Mouse (Mus musculus) cerebellum, adult 11 months (tissue): ENCODE data around the gene Atf1.
"Not testable (repeated sequence)": the region's sequence is repeated elsewhere in the genome, so short reads cannot be mapped to it uniquely, and the experiment has no call there.

Source experiments
- DNase-seq: peaks from one replicate; pipeline ENCODE4 v3.0.0; 2022

Gene Atf1

GRCm38 (mm10) chr15:100260351-100260750, 32.7 kb downstream of the Atf1 start:
- DNase-seq = not testable (repeated sequence)

- DNase-seq = no peak
Measured at GRCm38 (mm10) chr15:100263246-100263905, 35.8 kb downstream of the Atf1 start.

GRCm38 (mm10) chr15:100265586-100266325, 38.1 kb downstream of the Atf1 start:
- no peak for DNase-seq

- DNase-seq = no peak
Measured at GRCm38 (mm10) chr15:100268916-100269315, 41.3 kb downstream of the Atf1 start.

- no peak for DNase-seq
Measured at GRCm38 (mm10) chr15:100269776-100270175, 42.2 kb downstream of the Atf1 start.

GRCm38 (mm10) chr15:100270609-100271008, 43.0 kb downstream of the Atf1 start:
- not testable (repeated sequence) for DNase-seq

GRCm38 (mm10) chr15:100271411-100271810, 43.8 kb downstream of the Atf1 start:
- DNase-seq = no peak

- not testable (repeated sequence) for DNase-seq
Measured at GRCm38 (mm10) chr15:100273791-100274308, 46.2 kb downstream of the Atf1 start.

GRCm38 (mm10) chr15:100274790-100275559, 47.4 kb downstream of the Atf1 start:
- no peak for DNase-seq

- no peak for DNase-seq
Measured at GRCm38 (mm10) chr15:100276403-100276802, 48.8 kb downstream of the Atf1 start.

- DNase-seq = no peak
Measured at GRCm38 (mm10) chr15:100277586-100277985, 50.0 kb downstream of the Atf1 start.

GRCm38 (mm10) chr15:100280626-100281025, 53.0 kb downstream of the Atf1 start, which contains the start of gene Tmprss12:
Gene Tmprss12, plus strand, starts transcription at chr15:100280837.
- no peak for DNase-seq

GRCm38 (mm10) chr15:100288980-100289379, 61.4 kb downstream of the Atf1 start:
- DNase-seq = no peak

GRCm38 (mm10) chr15:100290858-100291257, 63.2 kb downstream of the Atf1 start:
- no peak for DNase-seq

- no peak for DNase-seq
Measured at GRCm38 (mm10) chr15:100292326-100292725, 64.7 kb downstream of the Atf1 start.

GRCm38 (mm10) chr15:100297856-100298255, 70.2 kb downstream of the Atf1 start:
- no peak for DNase-seq

GRCm38 (mm10) chr15:100300499-100300898, 72.9 kb downstream of the Atf1 start:
- no peak for DNase-seq

- no peak for DNase-seq
Measured at GRCm38 (mm10) chr15:100301556-100301955, 73.9 kb downstream of the Atf1 start.

GRCm38 (mm10) chr15:100303428-100304018, 75.9 kb downstream of the Atf1 start:
- DNase-seq = no peak

GRCm38 (mm10) chr15:100304019-100304991, 76.7 kb downstream of the Atf1 start, which contains the start of gene Mettl7a1:
Gene Mettl7a1, plus strand, starts transcription at chr15:100304140.
- peak; percentile 83 for DNase-seq

- no peak for DNase-seq
Measured at GRCm38 (mm10) chr15:100306201-100306600, 78.6 kb downstream of the Atf1 start.
